Mouse (Mus musculus) limb, embryonic 14.5 days (tissue): ENCODE results near the gene Mak. TPM values are rescaled to one million over a fixed set of nuclear protein-coding genes. Genes with fewer than 3 reads are reported as not detected.
"Not testable (repeated sequence)": the region's sequence is repeated elsewhere in the genome, so short reads cannot be mapped to it uniquely, and the experiment has no call there.

Source experiments
- ATAC-seq: fragments of 200-750 bp; cut with Nextera tagmentation; 2 replicates; pipeline ENCODE4 v1.8.0; 2017; ENCODE audit warnings: low read depth, moderate number of reproducible peaks, moderate TSS enrichment; ENCODE audit not compliant: low FRiP score
- DNase-seq: peaks from one replicate; pipeline ENCODE4 v3.0.0-alpha.2; 2015; ENCODE audit warnings: low spot score
- H3K27ac ChIP-seq: fragments of 300-500 bp; sonication (generic); replicated peaks from 2 replicates; pipeline ENCODE4 v1.5.1; 2014; ENCODE audit warnings: low read depth, mild to moderate bottlenecking, low read length, moderate library complexity, mixed read lengths
- H3K27me3 ChIP-seq: fragments of 300-500 bp; sonication (generic); 2 replicates; pipeline ENCODE4 v1.6.1; 2014; ENCODE audit warnings: low read length, mixed read lengths; ENCODE audit not compliant: control insufficient read depth, insufficient read depth
- H3K36me3 ChIP-seq: fragments of 300-500 bp; sonication (generic); 2 replicates; pipeline ENCODE4 v1.6.1; 2014; ENCODE audit warnings: mild to moderate bottlenecking, low read length, moderate library complexity, mixed read lengths; ENCODE audit not compliant: control insufficient read depth, insufficient read depth
- H3K4me1 ChIP-seq: fragments of 300-500 bp; sonication (generic); 2 replicates; pipeline ENCODE4 v1.6.1; 2014; ENCODE audit warnings: antibody characterized with exemption, low read length, mixed read lengths; ENCODE audit not compliant: control insufficient read depth, insufficient read depth
- H3K4me2 ChIP-seq: fragments of 300-500 bp; sonication (generic); replicated peaks from 2 replicates; pipeline ENCODE4 v1.6.1; 2014; ENCODE audit warnings: low read depth, mild to moderate bottlenecking, low read length, moderate library complexity; ENCODE audit not compliant: severe bottlenecking
- H3K4me3 ChIP-seq: fragments of 300-500 bp; sonication (generic); replicated peaks from 2 replicates; pipeline ENCODE4 v1.5.1; 2014; ENCODE audit warnings: low read length
- H3K9ac ChIP-seq: fragments of 300-500 bp; sonication (generic); 2 replicates; pipeline ENCODE4 v1.6.1; 2014; ENCODE audit warnings: mild to moderate bottlenecking, low read depth, low read length, moderate library complexity; ENCODE audit not compliant: severe bottlenecking
- H3K9me3 ChIP-seq: fragments of 300-500 bp; sonication (generic); 2 replicates; pipeline ENCODE4 v1.6.1; 2016; ENCODE audit warnings: low read length; ENCODE audit not compliant: control insufficient read depth
- POLR2A ChIP-seq: fragments of 200-500 bp; IDR thresholded peaks from 2 replicates; pipeline ENCODE4 v1.8.0; 2012; ENCODE audit warnings: inconsistent platforms, mild to moderate bottlenecking, moderate library complexity, borderline replicate concordance; ENCODE audit not compliant: insufficient read depth, insufficient read length; ENCODE audit errors: extremely low read depth
- WGBS: fragments of 180-500 bp; shearing (Covaris S2); extraction: QIAGEN DNeasy Blood & Tissue Kit; methylation state at CpG from one replicate; pipeline ENCODE4 v1.1.7; 2014; 5-methylcytosine and 5-hydroxymethylcytosine counted together
- polyA plus RNA-seq, 2 experiments: library from polyadenylated mRNA; depleted of rRNA in 1 of 2; stranded (reverse) in 1 of 2; unstranded in 1 of 2; fragments of >200 nt; fragmentation: Nextera tagmentation in 1 of 2; extraction: Ambion mirVana in 1 of 2; gene quantifications; 2 replicates each; pipeline versions ENCODE4 v1.2.1 to v1.2.3; 2012 to 2014

Gene Mak
- polyA plus RNA-seq, 2 experiments = 0.23 to 0.64 TPM

DNA sequence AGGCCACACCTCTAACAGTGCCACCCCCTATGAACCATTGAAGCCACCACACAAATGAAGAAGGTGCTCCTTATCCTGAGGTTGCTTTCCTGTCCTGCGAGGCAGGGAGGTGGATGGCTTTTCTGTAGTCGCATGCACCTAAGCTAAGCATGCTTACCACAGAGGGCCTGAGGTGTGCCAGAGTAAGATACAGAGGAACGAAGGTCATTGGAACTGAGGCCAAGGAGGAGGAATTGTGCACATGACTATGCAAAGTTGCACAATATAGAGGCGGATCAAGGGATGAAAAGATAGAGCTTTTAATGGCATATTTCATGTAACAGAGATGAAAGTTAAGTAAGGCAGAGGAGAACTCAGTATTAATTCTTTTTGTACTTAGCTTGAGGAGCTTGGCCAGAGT, 73.3 kb downstream of the Mak start:
- Histone ChIP-seq H3K4me2 (no peak overlapping the region), H3K27me3 (no peaks in the 10 kb centered on the region), H3K4me1 (peaks cover 5% of the 10 kb centered on the region; the same call in 1 of the 2 replicates), H3K9me3 (no peaks in the 10 kb centered on the region), H3K36me3 (peaks cover 68% of the 10 kb centered on the region), H3K9ac (no peak overlapping the region), H3K4me3 (no peak overlapping the region), H3K27ac (no peak overlapping the region)
- DNase-seq = no peak
- no peak for ATAC-seq
- WGBS = 94% methylated on average over 4 of the region's 4 CpGs
- TF ChIP-seq POLR2A = no peak

DNA sequence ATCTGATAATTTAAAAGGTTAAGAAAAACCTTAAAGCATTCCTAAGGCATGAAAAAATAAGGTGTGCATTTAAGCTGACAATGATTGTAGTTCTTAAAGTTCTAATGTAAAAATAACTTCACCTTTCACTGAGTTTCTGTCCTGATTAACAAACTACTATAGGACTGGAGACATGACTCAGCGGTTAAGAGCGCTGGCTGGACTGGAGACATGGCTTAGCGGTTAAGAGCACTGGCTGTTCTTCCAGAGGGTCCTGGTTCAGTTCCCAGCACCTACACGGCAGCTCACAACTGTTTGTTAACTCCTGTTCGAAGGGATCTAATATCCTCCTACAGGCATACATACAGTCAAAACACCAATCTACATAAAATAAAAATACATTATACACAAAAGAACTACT, 77.5 kb downstream of the Mak start:
- TF ChIP-seq POLR2A = no peak
- H3K36me3 ChIP-seq = peaks cover 26% of the 10 kb centered on the region
- peak overlapping the region; percentile 97 for H3K4me3 ChIP-seq
- no peaks in the 10 kb centered on the region for H3K27me3 ChIP-seq
- DNase-seq = no peak
- ATAC-seq = no peak
- WGBS = 88% methylated on average over 5 of the region's 5 CpGs
- peaks cover 10% of the 10 kb centered on the region; the same call in 1 of the 2 replicates for H3K4me1 ChIP-seq
- H3K9me3 ChIP-seq = no peaks in the 10 kb centered on the region
- H3K4me2 ChIP-seq = peak overlapping the region; percentile 76
- H3K27ac ChIP-seq = no peak overlapping the region
- no peak overlapping the region for H3K9ac ChIP-seq

GRCm38 (mm10) chr13:41000926-41001639, 78.4 kb downstream of the Mak start, which contains the start of gene Pak1ip1:
Gene Pak1ip1, plus strand, starts transcription at chr13:41001023.
- Histone ChIP-seq H3K36me3 (peaks cover 19% of the 10 kb centered on the region), H3K4me1 (peaks cover 10% of the 10 kb centered on the region; the same call in 1 of the 2 replicates), H3K9ac (peak within 1 kb of the TSS; percentile 77), H3K4me3 (peak within 1 kb of the TSS; percentile 97), H3K27me3 (no peaks in the 10 kb centered on the region), H3K27ac (peak within 1 kb of the TSS; percentile 98), H3K4me2 (peak within 1 kb of the TSS; percentile 76), H3K9me3 (no peaks in the 10 kb centered on the region)
- WGBS = under 1% methylated on average over 58 of the region's 58 CpGs
- DNase-seq (peak; percentile 96), ATAC-seq (peak; percentile 97)
- no peak for TF ChIP-seq POLR2A

DNA sequence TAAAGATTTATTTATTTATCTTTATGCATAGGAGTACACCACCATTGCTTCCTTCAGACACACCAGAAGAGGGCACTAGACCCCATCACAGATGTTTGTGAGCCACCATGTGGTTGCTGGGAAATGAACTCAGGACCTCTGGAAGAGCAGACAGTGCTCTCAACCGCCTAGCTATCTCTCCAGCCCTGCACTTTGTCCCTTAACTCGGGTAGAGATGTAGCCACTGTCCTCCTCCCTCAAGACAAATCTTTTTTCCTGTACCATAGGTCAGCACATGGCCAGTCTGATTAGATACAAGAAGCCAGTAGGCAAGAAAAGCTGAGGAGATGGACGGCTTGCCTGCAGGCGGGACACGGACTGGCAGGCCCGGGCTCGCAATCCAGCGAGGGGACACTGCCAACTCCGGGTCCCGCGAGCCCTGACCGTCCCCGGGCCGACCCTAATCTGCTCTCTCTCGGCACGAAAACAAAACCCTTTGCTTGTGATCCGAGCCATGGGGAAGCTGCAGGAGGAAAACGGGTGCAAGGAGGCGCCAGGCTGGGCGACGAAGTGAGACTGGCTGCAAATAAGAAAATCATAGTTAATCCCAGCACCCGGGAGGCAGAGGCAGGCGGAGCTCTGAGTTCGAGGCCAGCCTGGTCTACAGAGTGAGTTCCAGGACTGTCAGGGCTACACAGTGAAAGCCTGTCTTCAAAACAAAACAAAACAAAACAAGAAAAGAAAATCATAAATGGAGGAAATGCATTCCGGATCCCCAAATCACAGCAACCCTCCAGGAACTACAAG, 79.2 kb downstream of the Mak start:
- peak; percentile 44 for ATAC-seq
- Histone ChIP-seq H3K36me3 (peaks cover 11% of the 10 kb centered on the region), H3K4me2 (peak overlapping the region; percentile 76), H3K27ac (peak overlapping the region; percentile 98), H3K4me3 (peak overlapping the region; percentile 97), H3K4me1 (peaks cover 10% of the 10 kb centered on the region; the same call in 1 of the 2 replicates), H3K27me3 (no peaks in the 10 kb centered on the region), H3K9ac (peak overlapping the region; percentile 77), H3K9me3 (no peaks in the 10 kb centered on the region)
- WGBS = under 1% methylated on average over 25 of the region's 25 CpGs
- TF ChIP-seq POLR2A = no peak
- no peak for DNase-seq

DNA sequence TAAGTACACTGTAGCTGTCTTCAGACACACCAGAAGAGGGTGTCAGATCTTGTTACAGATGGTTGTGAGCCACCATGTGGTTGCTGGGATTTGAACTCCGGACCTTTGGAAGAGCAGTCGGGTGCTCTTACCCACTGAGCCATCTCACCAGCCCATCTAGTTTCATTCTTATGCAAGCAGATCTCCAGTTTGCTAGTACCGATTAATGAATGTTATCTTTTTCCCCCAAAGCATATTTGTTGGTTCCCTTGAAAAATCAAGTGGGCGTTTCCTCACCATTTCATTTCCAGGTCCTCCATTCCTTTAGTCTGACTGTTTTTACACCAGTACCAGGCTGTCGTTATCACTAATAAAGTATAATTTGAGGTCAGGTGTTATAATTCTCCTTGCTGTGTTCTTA, 81.0 kb downstream of the Mak start:
- H3K36me3 ChIP-seq, H3K9me3 ChIP-seq, H3K4me1 ChIP-seq, H3K4me2 ChIP-seq, H3K4me3 ChIP-seq, H3K9ac ChIP-seq, H3K27ac ChIP-seq, H3K27me3 ChIP-seq, DNase-seq, ATAC-seq: not testable (repeated sequence)
- WGBS = 87% methylated on average over 5 of the region's 5 CpGs
